Mouse (Mus musculus) kidney, adult 2 months (tissue): ENCODE results near the gene Tll1. TPM values are rescaled to one million over a fixed set of nuclear protein-coding genes. Genes with fewer than 3 reads are reported as not detected.

ENCODE experiments used
- DNase-seq: peaks from one replicate; pipeline ENCODE4 v3.0.0; 2021
- H3K27ac ChIP-seq: fragments of 200-500 bp; 2 replicates; pipeline ENCODE4 v1.5.1; 2012; ENCODE audit warnings: low read depth, low read length, control low read depth, inconsistent platforms; ENCODE audit not compliant: insufficient read depth
- H3K27me3 ChIP-seq: fragments of 200-500 bp; replicated peaks from 2 replicates; pipeline ENCODE4 v1.6.1; 2012; ENCODE audit warnings: mild to moderate bottlenecking, moderate library complexity, low read length, inconsistent platforms; ENCODE audit not compliant: control insufficient read depth, insufficient read depth
- H3K36me3 ChIP-seq: fragments of 200-500 bp; 2 replicates; pipeline ENCODE4 v1.6.1; 2012; ENCODE audit warnings: mild to moderate bottlenecking, moderate library complexity, low read length, inconsistent platforms; ENCODE audit not compliant: control insufficient read depth, insufficient read depth
- H3K4me1 ChIP-seq: fragments of 200-500 bp; 2 replicates; pipeline ENCODE4 v1.6.1; 2011; ENCODE audit warnings: low read length; ENCODE audit not compliant: control insufficient read depth, insufficient read depth
- H3K4me3 ChIP-seq: fragments of 200-500 bp; 2 replicates; pipeline ENCODE4 v1.5.1; 2011; ENCODE audit warnings: mild to moderate bottlenecking, low read depth, low read length, control low read depth; ENCODE audit not compliant: insufficient read depth
- CTCF ChIP-seq: fragments of 200-500 bp; conservative IDR thresholded peaks from 2 replicates; pipeline ENCODE4 v1.5.1; 2011; ENCODE audit warnings: low read depth, mild to moderate bottlenecking, control low read depth, low read length, moderate library complexity, mixed read lengths; ENCODE audit not compliant: insufficient read depth, insufficient read length
- POLR2A ChIP-seq: fragments of 200-500 bp; IDR thresholded peaks from one replicate; pipeline ENCODE4 v1.6.1; 2011; ENCODE audit warnings: low read depth, low read length, control low read depth
- whole genome bisulfite sequencing: fragments of 180-500 bp; shearing (Covaris S2); methylation state at CpG from one replicate; pipeline ENCODE4 v1.1.7; 2018; 5-methylcytosine and 5-hydroxymethylcytosine counted together
- polyA plus RNA-seq: library from polyadenylated mRNA; depleted of rRNA; stranded (reverse); fragments of >200 nt; gene quantifications from 2 replicates; pipeline ENCODE4 v1.2.3, GENCODE M21; 2012

The Tll1 gene
- polyA plus RNA-seq, 1 experiment, result 0.92 TPM

DNA sequence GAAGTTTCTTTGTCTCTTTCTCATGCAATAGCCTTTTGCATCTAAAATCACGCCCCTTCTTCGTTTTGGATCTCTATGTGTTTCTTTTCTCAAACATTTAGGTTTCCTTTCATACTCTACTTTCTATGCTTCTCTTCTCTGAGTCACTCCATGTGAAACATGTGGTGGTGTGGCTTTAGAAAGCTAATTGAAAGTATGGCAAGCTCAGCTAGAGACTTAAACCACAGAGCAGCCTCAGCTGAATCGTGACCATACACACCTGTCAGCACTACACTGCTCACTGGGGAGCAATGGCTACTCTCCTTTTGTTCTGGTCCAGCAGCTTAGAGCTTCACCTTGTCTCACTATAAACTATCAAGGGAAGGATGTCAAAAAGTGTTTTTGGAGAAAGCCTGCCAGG, 31.2 kb downstream of the Tll1 start:
- no peak for DNase-seq
- Histone ChIP-seq H3K4me1 (no peaks in the 10 kb centered on the region), H3K27ac (no peak overlapping the region), H3K36me3 (no peaks in the 10 kb centered on the region), H3K27me3 (no peaks in the 10 kb centered on the region), H3K4me3 (no peak overlapping the region)
- 80% methylated on average over 3 of the region's 3 CpGs for WGBS
- TF ChIP-seq CTCF (no peak), POLR2A (no peak)

DNA sequence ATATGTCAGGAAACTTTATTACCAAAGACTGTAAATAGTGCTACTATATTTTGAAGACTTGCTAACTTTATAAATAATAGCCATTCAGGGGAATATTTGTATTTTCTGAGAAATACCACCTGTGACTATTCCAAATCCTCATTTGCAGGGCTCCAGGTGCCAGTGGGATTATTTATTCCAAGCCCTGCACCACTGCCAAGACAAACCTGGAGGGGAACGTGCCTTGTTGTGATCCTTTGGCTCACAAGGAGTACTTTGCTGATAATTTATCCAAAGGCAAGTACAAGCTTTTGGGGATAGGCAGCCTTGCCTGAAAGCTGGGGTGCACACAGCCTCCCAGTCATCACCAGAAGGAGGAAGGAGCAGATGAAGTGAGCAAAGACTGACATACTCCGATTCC, 32.3 kb downstream of the Tll1 start:
- H3K27ac ChIP-seq, result no peak overlapping the region
- TF ChIP-seq CTCF, result no peak
- no peak for TF ChIP-seq POLR2A

DNA sequence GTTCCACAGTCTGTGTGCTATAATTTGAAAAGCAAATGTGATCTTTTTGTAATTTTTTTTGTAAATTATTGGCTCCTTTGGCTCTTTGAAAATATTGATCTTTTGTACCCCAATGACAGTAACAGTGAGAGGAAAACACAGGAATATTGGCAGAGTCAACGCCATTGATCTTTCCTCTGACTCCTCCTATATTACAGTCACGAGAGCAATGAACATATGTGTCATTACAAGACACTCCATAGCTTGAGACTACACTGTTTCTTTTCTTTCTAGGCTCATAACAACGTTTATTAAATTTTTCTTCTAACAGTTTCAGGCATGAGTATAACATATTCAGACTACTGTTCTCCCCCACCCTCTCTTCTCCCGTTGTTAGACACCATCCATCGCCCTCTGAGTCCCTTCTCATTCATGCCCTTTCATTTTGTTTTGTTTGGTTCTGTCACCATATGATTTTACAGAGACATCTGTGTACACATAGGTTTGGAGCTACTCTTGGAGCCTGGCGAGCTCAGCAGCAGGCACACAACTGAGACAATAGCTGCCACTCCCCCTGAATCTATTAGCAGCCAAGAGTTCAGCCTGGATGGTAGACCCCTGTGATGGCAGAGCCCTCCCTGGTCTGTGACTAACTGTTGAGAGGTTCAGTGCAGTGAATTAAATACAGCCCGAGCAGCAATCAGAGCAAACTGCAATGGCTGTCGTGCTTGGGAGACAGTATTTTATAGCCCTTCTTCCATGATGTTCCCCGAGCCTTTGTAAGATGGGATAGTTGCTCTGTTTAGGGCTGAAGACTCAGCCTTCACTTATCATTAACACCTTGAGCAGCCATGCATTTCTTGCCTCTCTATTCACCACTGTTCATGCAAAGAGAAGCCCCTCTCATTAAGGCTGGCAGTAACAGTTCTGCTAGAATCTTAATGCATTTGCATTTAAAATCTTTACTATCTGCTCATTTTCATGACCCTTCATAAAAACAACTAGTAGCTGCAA, 52.9 kb downstream of the Tll1 start:
- Histone ChIP-seq H3K36me3 (no peaks in the 10 kb centered on the region), H3K4me3 (no peak overlapping the region), H3K27ac (no peak overlapping the region), H3K27me3 (no peaks in the 10 kb centered on the region), H3K4me1 (no peaks in the 10 kb centered on the region)
- no peak for DNase-seq
- 55% methylated on average over 9 of the region's 9 CpGs for WGBS
- TF ChIP-seq POLR2A (no peak), CTCF (no peak)

More for the DNA sequence above, 32.3 kb downstream of the Tll1 start:
- Histone ChIP-seq H3K4me3 (no peak overlapping the region), H3K36me3 (no peaks in the 10 kb centered on the region), H3K27me3 (no peaks in the 10 kb centered on the region), H3K4me1 (no peaks in the 10 kb centered on the region)
- 75% methylated on average over 2 of the region's 2 CpGs for WGBS
- no peak for DNase-seq

DNA sequence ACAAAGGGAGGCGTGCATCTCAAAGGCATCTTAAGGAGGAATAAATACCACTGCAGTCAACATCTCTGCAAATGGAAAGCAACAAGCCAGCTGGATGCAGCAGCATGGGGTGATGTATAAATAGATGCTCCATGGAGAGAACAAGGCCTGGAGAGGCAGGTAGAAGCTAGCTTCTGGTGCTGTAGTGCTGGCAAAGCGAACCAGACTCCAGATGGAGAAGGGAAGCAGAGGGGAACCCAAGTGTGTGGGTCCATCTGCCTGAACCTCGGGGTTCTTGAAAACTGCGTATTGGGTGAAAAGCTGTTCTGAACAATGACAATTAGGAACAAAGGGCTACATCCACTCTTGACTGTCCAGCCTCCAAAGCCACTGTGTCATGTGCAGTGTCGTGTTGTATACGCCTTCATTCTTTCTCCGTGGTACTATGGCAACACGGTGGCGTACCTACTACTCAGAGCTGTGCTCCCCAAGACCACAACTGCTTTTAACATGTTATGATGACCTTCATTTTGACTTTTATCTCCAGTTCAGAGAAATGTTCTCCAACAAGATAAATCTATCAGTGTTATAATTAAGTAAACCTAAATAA, 53.8 kb downstream of the Tll1 start:
- Histone ChIP-seq H3K36me3 (no peaks in the 10 kb centered on the region), H3K27ac (no peak overlapping the region), H3K4me3 (no peak overlapping the region), H3K27me3 (no peaks in the 10 kb centered on the region), H3K4me1 (no peaks in the 10 kb centered on the region)
- no peak for TF ChIP-seq POLR2A
- no peak for TF ChIP-seq CTCF
- 81% methylated on average over 9 of the region's 9 CpGs for WGBS
- no peak for DNase-seq

DNA sequence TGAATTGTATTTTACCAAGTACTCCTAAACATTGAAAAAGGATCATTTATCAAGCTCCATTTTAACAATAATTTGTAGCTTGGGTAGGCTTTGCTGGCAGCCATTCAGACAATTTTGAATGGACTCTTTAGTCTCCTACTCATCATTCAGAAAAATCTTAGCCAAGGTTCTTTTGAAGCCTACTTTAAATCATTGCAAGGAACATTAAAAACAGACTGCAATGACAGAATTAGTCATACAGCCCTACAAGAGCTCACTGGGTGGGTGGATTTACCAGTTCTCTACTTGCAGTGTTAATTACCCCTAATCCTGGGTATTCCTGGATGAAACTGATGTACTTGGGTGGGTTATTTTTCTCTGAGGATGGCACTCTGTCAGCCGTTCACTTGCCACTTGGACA, 69.5 kb downstream of the Tll1 start:
- Histone ChIP-seq H3K36me3 (no peaks in the 10 kb centered on the region), H3K4me1 (no peaks in the 10 kb centered on the region), H3K4me3 (no peak overlapping the region), H3K27ac (no peak overlapping the region), H3K27me3 (no peaks in the 10 kb centered on the region)
- 72% methylated on average over 1 of the region's 1 CpGs for WGBS
- no peak for TF ChIP-seq POLR2A
- TF ChIP-seq CTCF, result no peak
- DNase-seq, result no peak

DNA sequence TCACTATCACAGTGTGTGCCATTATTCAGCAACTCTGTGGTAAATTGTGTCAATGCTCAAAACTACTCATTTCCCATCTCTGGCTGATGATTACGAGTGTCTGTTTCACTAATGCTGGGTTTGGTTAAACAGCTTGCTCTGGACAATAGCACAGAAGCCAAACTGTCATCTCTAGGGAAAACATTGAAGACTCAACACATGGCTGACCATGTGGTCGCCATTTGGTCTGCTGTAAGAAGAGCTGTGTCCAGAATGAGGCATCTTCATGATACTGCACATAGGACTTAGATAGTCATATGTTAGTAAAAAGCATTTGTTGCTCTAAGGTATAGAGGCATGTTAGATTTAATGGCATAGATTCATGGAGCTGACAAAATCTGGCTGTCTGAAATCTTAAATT, 98.9 kb downstream of the Tll1 start:
- Histone ChIP-seq H3K27me3 (no peaks in the 10 kb centered on the region), H3K36me3 (no peaks in the 10 kb centered on the region), H3K4me1 (no peaks in the 10 kb centered on the region), H3K27ac (no peak overlapping the region), H3K4me3 (no peak overlapping the region)
- no peak for DNase-seq
- WGBS, result 78% methylated on average over 2 of the region's 2 CpGs
- no peak for TF ChIP-seq CTCF
- TF ChIP-seq POLR2A, result no peak

DNA sequence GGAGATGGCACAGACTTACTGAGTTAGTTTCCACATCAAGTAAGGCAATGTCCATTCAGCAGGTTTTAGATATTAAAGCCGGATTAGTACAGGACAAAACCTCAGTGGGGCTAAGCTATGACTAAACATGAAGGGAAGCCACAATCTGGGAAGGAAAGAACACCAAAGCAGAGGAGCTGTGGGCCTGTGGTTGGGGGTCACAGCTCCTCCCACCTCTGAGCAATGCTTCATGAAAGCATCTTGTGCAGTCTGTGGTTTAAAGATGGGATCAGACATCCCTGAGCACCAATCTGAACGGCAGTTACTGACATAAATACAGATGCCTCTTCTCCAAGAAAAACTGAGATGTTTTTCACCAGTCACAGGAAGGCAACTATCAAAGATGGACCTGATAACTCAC, 132.7 kb downstream of the Tll1 start:
- Histone ChIP-seq H3K4me3 (no peak overlapping the region), H3K27ac (no peak overlapping the region), H3K4me1 (no peaks in the 10 kb centered on the region), H3K36me3 (no peaks in the 10 kb centered on the region), H3K27me3 (no peaks in the 10 kb centered on the region)
- no peak for DNase-seq
- TF ChIP-seq CTCF, result no peak
- TF ChIP-seq POLR2A, result no peak
- 71% methylated on average over 2 of the region's 2 CpGs for WGBS

DNA sequence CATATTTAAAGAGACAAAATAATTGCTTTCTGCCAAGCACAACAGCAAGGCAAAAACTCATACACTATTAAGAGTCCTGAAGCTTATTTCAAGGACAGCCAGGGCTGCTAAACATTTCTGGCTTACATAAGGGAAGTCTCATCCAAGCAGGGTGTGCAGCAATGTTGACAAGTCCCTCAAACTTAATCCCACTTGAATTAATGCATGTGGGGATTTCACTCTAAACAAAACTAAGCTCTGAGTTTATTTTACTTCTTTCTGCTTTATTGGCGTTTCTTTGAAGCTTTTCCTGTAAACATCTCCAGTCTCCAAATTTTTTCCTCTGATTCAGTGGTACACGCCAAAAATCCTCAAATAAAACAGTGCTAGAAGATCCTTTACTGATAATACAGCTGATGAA, 146.2 kb downstream of the Tll1 start:
- H3K4me3 ChIP-seq, result no peak overlapping the region
- TF ChIP-seq POLR2A, result no peak
- no peak for TF ChIP-seq CTCF
- DNase-seq, result no peak
- no peaks in the 10 kb centered on the region for H3K27me3 ChIP-seq
- no peaks in the 10 kb centered on the region for H3K4me1 ChIP-seq
- WGBS, result 64% methylated on average over 2 of the region's 2 CpGs
- no peak overlapping the region for H3K27ac ChIP-seq
- H3K36me3 ChIP-seq, result no peaks in the 10 kb centered on the region
